Mouse (Mus musculus) C2C12 (cell line): ENCODE measurements at regions not wholly inside any gene's neighbourhood (a gene's known extent, or its start where the extent isn't known, plus 50 kb on each side); places are given as distances from the start of the nearest gene placed in this dataset.

Experiments used
- H3K27me3 ChIP-seq: one replicate; pipeline ENCODE4 v1.6.1; 2011; ENCODE audit not compliant: control insufficient read depth, insufficient read depth, insufficient read length
- H3K36me3 ChIP-seq: one replicate; pipeline ENCODE4 v1.6.1; 2011; ENCODE audit not compliant: control insufficient read depth, insufficient read depth
- H3K4me3 ChIP-seq: one replicate; pipeline ENCODE4 v1.5.1; 2011; ENCODE audit warnings: mild to moderate bottlenecking, control low read depth; ENCODE audit not compliant: poor library complexity, insufficient read depth, severe bottlenecking
- H3K79me2 ChIP-seq: one replicate; pipeline ENCODE4 v1.6.1; 2011; ENCODE audit not compliant: control insufficient read depth, insufficient read depth
- H3K79me3 ChIP-seq: one replicate; pipeline ENCODE4 v1.6.1; 2011; ENCODE audit warnings: low read depth, control low read depth
- H3ac ChIP-seq: one replicate; pipeline ENCODE3; 2011; ENCODE audit warnings: low read depth; ENCODE audit not compliant: control insufficient read depth, insufficient read length
- CEBPB ChIP-seq: IDR thresholded peaks from one replicate; pipeline ENCODE4 v1.6.1; 2011; ENCODE audit warnings: low read depth, mild to moderate bottlenecking, control low read depth, moderate library complexity
- CTCF ChIP-seq: IDR thresholded peaks from one replicate; pipeline ENCODE4 v1.5.1; 2011; ENCODE audit not compliant: control insufficient read depth, insufficient read depth, insufficient read length
- FOSL1 ChIP-seq: IDR thresholded peaks from one replicate; pipeline ENCODE4 v1.8.0; 2011; ENCODE audit warnings: mild to moderate bottlenecking, low read length; ENCODE audit not compliant: poor library complexity, insufficient read depth, severe bottlenecking
- MAX ChIP-seq: IDR thresholded peaks from one replicate; pipeline ENCODE4 v1.6.1; 2011; ENCODE audit warnings: mild to moderate bottlenecking, control low read depth
- MYOD1 ChIP-seq: IDR thresholded peaks from one replicate; pipeline ENCODE4 v1.6.1; 2011; ENCODE audit warnings: low read depth; ENCODE audit not compliant: control insufficient read depth, insufficient read length
- MYOG ChIP-seq: IDR thresholded peaks from one replicate; pipeline ENCODE4 v1.6.1; 2011; ENCODE audit not compliant: control insufficient read depth, insufficient read length; ENCODE audit errors: extremely low read depth
- USF1 ChIP-seq: IDR thresholded peaks from one replicate; pipeline ENCODE4 v1.6.1; 2011; ENCODE audit warnings: low read depth, mild to moderate bottlenecking, control low read depth, moderate library complexity

DNA sequence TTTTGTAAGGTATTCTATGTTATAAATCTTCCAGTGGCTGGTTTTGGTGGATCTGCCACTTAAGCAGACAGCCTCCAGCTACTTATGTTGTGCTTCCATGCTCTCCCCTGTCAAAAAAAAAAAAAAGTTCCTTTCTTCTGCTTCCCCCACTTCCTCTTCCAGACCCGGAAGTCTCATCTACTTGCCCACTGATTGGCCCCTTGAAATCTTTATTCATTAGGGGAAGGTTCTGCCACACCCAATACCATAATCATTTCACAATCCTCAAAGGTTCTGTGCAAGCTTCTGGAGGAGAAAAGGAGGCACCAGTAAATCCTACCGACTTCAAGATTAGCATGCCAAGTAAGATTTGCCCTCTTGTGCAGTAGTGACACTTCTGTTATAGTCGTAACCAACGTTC, 784.7 kb upstream of the Zeb2 start:
- Histone ChIP-seq H3K79me2 (no peaks in the 10 kb centered on the region), H3ac (no peak overlapping the region), H3K79me3 (no peaks in the 10 kb centered on the region), H3K36me3 (no peaks in the 10 kb centered on the region), H3K4me3 (no peak overlapping the region), H3K27me3 (no peaks in the 10 kb centered on the region)
- TF ChIP-seq CEBPB (no peak), MYOD1 (no peak), MYOG (no peak), USF1 (no peak), CTCF (no peak), FOSL1 (no peak), MAX (no peak)

DNA sequence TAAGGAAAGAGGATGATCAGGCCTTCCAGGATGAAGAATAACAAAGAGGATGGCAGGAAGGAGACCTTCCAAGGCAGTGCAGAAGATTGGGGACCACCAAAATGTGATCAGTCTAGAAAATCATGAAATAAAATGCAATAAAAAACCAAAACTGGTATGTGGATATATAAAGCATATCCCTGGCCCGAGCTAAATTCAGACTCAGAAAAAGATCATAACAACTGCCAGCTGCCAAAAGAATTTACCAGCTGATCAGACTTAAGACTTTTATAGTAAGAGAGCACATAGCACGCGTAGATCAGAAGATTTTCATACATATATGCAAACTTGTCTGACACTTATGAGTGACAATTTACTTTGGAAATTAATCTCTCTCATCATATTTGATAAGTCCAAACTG, 767.5 kb upstream of the Zeb2 start:
- no peaks in the 10 kb centered on the region for H3K27me3 ChIP-seq
- no peaks in the 10 kb centered on the region for H3K79me3 ChIP-seq
- no peaks in the 10 kb centered on the region for H3K36me3 ChIP-seq
- no peaks in the 10 kb centered on the region for H3K79me2 ChIP-seq
- H3K4me3 ChIP-seq, result no peak overlapping the region
- H3ac ChIP-seq, result no peak overlapping the region
- TF ChIP-seq CEBPB, result no peak

DNA sequence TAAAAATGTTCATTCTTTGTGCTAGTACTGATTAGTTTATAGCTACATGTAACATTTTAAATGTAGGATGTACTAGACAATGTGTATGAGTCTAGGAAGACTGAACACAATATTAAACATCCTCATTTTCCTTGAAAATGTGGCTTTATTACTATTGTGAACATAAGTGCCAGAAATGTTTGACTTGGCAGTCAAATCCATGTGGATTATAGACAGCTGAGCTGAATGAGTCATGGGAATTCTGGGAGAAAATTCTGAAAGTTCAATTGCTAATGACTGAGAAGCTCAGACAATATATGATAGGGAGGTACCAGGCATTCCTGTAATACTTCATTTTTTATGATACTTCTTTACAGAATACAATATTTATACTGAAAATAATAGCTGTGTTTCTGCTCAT, 761.5 kb upstream of the Zeb2 start:
- TF ChIP-seq USF1, result no peak
- TF ChIP-seq MAX, result no peak
- no peak for TF ChIP-seq FOSL1
- no peak for TF ChIP-seq MYOD1
- TF ChIP-seq MYOG, result no peak
- TF ChIP-seq CTCF, result no peak
- TF ChIP-seq CEBPB, result no peak
- Histone ChIP-seq H3K79me3 (no peaks in the 10 kb centered on the region), H3K27me3 (no peaks in the 10 kb centered on the region), H3K36me3 (no peaks in the 10 kb centered on the region), H3ac (no peak overlapping the region), H3K79me2 (no peaks in the 10 kb centered on the region), H3K4me3 (no peak overlapping the region)

DNA sequence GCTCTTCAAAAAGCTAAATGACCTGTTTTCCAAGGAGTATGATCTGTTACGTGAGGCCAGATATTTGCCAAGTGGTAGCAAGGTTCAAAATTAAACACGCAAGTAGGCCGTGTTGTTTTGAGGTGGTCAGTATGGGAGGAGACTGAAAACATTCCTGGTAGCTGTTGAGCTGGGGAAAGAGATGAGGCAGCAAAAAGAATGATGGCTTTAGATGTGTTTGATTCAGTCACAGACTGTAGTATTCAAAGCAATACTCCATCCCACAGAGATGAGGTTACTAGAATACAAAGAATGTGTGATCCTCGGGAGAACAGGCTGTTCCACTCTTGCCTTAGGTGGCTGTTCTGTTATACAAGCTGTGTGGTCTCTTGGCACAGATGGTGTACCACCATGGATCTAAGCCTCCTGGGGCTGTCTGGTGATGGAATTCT, 742.7 kb upstream of the Zeb2 start:
- TF ChIP-seq CEBPB (no peak), FOSL1 (no peak), CTCF (no peak), USF1 (no peak), MAX (no peak), MYOG (no peak)
- no peaks in the 10 kb centered on the region for H3K79me2 ChIP-seq
- H3K27me3 ChIP-seq, result no peaks in the 10 kb centered on the region
- H3K36me3 ChIP-seq, result no peaks in the 10 kb centered on the region
- no peak overlapping the region for H3ac ChIP-seq
- no peak overlapping the region for H3K4me3 ChIP-seq
- H3K79me3 ChIP-seq, result no peaks in the 10 kb centered on the region

DNA sequence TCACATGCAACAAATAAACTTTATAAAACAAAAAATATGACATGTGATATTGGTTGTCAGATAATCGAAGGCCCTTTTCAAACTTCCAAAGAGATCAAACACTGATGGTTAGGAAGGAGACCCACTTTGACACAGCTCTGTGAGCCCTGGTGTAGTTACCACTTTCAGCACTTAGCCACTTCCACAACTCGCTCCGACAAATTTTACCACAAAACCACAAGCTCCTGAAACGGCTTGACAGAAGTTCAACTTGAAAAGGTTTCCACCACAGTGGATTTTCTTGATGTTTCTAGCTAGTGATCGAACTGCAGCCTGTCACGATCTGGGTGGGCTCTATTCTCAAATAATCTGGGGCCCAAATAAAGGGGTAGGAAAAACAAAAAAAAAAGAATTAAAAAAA, 742.2 kb upstream of the Zeb2 start:
- Histone ChIP-seq H3ac (no peak overlapping the region), H3K27me3 (no peaks in the 10 kb centered on the region), H3K79me2 (no peaks in the 10 kb centered on the region), H3K79me3 (no peaks in the 10 kb centered on the region), H3K4me3 (no peak overlapping the region), H3K36me3 (no peaks in the 10 kb centered on the region)
- TF ChIP-seq USF1, result no peak
- no peak for TF ChIP-seq CEBPB
- no peak for TF ChIP-seq MYOG
- no peak for TF ChIP-seq FOSL1
- TF ChIP-seq MAX, result no peak
- no peak for TF ChIP-seq MYOD1

DNA sequence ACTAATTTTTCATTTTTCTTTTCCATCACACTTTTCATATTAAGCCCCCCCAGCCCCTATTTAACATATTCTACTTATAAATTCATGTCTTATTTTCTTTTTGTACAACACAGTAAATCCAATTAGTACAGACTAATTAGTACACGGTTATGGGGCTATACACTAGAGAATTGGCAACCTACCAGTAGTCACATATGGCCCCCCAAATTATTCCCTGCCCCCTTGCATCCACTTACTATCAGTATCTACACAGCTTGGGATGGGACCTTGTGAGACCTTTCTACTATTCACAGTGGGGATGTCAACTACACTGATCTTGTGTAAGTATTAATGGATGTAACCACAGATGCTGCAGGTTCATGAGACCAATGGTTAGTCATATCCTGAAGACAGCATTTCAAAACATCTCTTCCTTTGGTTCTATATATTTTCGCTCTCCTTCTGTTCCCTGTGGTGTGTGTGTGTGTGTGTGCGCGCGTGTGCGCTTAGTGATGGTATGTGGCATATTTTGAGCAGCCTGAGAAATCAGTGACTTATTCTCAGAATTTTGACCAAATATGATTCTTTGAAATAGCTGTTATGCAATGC, 732.9 kb upstream of the Zeb2 start:
- Histone ChIP-seq H3K4me3 (no peak overlapping the region), H3K36me3 (no peaks in the 10 kb centered on the region), H3K79me3 (no peaks in the 10 kb centered on the region), H3K27me3 (no peaks in the 10 kb centered on the region), H3ac (no peak overlapping the region), H3K79me2 (no peaks in the 10 kb centered on the region)
- TF ChIP-seq CTCF, result no peak
- TF ChIP-seq USF1, result no peak
- no peak for TF ChIP-seq MYOG
- no peak for TF ChIP-seq FOSL1
- no peak for TF ChIP-seq MAX
- TF ChIP-seq CEBPB, result no peak
- TF ChIP-seq MYOD1, result no peak
